Mouse (Mus musculus): ENCODE measurements at regions not wholly inside any gene's neighbourhood (a gene's known extent, or its start where the extent isn't known, plus 50 kb on each side); places are given as distances from the start of the nearest gene placed in this dataset.

DNA sequence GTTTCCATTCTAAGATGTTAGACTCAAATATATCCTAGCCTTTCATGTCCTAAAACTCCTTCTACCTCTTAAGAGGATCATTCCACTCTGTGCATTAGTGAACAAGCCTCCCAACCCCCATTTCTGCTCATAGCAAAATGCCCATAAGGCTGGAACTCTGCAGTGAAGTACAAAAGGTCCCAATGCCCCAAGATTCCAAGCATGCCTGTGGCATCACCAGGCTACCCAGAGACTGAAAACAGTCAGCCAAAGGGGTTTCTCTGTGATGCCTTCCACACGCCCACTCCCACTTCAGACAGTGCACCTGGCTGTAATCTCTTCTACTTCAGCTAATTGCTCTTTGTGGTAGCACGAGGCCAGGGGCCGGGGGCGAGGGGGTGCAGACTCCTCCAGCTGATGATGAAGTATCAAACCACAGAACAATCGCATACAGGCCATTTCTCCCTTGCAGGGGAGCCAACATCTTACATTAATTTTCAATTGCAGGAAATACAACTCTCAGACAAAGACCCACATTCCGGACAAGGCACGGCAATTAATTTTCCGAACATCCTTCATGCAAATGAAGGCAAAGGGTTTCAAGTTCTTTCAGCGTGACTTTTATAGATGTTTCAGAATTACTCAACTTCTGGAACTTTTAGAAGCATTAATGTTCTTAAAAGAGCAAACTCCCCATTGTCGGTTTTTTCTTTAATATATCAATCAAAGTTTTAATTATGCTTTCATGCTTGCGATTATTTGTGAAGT is 313.6 kb downstream of the 1500009L16Rik start:
- DNase-seq: no peak

DNA sequence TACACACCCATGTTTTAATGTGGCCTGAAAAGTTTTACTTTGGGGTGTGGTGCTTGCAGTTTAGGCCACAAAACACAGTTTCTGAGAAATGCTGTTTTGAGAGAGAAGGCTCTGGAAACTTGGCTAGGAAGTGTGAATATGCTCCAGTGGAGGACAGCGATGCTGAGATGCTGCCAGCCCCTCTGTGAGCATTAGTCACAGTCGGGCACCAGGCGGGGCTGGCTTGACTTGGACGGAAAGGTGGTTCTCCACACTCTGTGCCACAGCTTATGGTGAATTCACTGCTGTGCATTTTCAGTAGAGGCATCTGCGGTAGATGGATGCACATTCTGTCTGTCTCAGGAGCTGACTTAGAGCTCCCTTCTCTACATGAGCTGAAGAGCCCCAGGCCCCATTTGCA is 326.0 kb downstream of the 1500009L16Rik start:
- no peak for DNase-seq

DNA sequence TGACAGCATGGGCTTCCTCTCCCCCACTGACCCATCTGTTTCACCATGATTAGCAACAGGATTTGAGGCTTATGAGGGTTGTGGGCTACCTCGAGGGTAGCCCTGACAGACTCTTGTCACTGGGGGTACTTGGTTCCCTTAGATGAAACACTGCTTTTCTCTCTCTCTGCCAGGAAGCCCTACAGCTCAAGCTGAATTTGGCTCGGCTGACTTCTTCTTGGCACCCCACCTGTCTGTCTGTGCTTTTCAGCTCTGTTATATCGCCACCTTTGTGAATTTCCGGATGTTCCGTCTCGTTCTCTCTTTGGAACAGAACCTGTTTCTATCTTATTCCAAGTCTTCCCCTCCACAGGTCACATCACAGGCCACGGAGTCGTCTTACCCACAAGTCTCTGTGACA is 330.0 kb downstream of the 1500009L16Rik start:
- DNase-seq: no peak

DNA sequence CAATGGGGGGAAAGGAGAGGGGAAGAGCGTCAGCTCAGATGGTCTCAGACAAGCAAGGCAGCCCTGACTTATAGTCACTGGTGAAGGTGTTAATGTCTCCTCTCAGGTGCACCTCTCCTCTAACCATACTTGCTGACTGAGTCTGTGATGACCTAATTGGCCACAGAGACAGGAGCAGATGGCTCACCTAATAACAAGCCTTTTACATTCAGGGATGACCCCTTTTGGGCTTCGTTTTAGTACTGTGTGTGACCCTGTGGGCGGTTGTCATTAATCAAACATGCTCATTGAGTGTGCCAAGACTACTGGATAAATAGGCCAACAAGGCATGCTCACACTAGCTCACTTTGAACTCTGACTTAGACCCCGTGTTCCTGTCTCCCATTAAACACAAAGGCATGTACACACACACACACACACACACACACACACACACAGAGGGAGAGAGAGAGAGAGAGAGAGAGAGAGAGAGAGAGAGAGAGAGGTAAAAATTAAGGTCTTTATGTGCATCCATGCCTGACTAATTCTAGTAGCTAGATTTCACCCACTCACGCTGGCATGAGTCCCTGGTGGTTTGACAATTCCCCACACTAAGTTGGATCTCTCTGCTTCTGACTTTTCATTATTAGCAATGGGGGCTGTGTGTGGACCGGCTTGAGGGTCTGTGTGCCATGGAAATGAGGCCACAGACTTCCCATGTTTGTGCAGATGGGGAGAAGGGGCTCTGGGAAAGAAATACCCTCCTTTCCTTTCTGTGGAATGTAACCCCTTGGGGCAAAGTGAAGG is 332.1 kb downstream of the 1500009L16Rik start:
- DNase-seq: no peak

DNA sequence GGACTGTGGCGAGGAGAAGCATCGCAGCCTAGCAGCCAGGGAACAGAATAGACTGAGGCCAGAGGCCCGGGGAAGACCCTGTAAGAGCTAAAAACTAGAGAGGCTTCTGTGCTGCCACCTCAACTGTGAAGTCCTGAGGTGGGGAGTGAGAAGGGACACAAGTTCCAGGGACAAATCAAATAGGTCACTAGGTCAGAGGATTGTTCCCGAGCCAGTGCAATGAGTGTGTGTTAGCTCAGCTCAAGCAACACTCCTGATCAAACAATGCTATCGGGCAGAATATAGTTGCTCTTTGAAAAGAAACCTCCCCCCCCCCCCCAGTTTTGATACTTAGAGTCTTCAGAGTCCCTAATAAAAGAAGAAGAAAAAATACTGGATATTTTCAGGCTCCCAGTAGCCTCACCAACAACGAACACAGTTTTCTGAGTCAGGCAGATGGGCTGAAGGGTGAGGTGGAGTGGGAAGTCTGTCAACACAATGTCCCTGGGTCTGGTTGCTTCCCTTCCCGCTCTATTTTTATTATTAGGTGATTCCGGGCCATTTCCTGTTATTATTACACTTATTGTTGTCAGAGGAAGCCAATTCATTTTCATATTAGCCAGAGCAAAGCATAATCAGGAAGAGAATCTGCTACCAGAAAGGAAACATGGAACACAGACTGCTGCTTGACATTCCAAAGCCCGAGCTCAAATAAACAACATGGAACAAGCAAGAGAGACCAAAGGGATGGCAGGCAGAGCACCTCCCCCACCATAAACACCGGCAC is 332.9 kb downstream of the 1500009L16Rik start:
- no peak for DNase-seq

DNA sequence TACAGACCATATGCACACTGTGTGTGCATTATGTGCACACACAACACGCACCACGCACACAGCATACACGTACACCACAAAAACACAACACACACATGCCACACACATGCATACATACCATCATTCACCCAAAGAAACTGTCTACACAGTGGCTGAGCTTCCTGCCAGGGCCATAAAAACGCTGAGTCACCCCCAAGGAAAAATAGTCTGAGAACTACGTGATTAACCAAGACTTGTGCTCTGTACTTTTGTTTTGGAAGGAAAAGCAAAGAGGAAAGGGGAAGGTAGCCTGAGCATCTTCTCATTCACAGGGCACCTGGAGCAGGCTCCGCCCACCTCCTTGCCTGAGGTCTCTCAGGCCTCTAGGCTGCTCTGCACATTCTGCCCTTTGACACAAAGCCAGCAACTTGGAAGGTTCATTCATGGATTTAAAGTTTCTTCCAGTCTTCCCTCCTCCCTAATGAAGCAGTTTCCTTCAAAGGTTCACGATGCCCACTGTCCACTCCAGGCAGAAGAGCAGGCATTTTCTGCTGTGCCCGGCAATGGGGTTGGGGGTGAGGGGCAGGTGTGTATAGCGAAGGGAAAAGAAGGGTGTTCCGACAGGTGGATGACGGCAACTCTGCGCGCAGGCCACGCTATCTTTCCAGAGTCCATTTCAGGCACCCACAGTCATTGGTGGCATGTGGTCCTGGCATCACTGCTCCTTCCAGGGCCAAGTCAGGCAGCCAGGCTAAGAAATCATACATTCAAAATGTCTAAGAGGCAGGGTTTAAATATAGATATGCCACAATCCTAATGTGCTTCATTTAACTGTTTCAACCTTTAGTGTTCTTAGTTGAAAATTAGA is 333.9 kb downstream of the 1500009L16Rik start:
- DNase-seq: no peak

DNA sequence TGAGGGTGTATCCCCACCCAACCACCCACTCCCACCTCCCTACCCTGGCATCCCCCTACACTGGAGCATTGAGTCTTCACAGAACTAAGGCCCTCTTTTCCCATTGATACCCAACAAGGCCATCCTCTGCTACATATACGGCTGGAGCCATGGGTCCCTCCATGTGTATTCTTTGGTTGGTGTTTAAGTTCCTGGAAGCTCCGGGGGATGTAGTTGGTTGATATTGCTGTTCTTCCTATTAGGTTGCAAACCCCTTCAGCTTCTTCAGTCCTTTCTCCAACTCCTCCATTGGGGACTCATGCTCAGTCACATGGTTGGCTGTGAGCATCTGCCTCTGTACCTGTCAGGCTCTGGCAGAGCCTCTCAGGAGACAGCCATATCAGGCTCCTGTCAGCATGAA is 335.6 kb downstream of the 1500009L16Rik start:
- DNase-seq: no peak

DNA sequence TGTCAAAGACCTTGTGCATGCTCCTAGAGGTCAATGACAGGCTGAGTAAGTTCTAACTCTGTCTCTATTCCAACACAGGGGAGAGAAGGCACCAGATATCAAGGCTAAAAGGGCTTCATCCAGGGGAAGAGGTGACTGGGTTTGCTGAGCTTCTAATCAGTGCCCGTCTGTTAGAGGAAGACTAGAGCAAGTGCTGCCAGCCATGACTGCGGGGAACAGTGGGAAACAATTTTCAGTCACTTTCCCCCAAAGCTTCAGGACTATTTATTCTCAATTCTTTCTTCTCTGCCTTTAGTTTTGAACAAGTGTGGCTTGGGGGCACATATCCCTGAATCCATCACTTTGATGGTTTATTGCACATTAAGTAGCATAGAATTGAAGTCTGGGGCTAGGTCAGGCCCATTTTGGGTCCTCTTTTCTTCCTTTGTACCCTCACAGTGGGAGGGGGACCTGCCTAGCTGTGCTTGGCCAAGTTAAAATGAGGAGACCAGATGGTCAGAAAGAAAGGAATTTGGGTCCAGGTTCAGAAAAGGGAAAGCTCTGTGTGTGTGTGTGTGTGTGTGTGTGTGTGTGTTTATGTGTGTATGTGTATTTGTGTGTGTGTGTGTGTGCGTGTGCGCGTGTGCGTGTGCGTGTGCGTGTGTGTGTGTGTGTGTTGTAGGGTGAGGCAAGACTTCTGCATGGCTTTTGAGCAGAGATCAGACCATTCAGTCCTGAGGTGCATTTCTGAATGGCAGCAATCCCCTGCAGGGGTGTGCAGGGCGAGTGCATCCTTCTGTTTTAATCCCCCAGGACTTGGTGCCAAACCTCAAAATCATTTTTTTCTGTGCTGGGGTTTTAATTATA is 337.2 kb downstream of the 1500009L16Rik start:
- no peak for DNase-seq

DNA sequence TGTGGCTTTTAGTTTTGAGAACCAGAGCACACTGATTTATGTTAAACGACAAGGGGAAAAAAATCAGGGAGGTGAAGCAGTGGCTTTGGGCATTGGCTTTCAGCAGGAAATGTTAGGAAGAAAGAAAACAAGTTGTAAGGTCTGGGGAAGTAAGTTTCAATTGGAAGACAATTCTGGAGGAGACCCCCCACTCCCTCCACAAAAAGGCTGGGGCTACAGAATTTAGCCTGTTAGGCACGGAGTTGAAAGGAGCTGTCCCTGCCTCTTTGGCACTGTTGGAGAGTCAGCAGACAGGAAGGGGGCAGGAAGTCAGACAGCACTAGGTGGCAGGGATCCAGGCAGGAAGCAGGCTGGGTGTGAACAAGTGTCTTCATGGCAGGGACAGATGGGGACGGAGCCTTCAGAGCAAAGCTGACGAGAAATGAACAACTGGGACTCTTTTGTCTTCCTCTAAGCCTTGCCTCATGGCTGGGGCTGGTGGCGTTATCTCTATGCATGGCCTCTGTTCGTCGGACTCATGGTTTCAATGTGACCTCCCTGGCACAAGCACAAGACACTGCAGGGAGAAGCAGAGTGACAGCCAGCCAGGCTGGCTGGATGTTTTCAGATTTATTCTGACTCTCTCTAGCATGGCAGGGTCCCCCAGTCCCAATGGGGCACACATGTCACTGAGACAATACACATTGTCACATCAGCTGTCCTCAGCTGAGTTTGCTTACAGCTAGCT is 338.0 kb downstream of the 1500009L16Rik start:
- peak; percentile 11 to 34 for DNase-seq

DNA sequence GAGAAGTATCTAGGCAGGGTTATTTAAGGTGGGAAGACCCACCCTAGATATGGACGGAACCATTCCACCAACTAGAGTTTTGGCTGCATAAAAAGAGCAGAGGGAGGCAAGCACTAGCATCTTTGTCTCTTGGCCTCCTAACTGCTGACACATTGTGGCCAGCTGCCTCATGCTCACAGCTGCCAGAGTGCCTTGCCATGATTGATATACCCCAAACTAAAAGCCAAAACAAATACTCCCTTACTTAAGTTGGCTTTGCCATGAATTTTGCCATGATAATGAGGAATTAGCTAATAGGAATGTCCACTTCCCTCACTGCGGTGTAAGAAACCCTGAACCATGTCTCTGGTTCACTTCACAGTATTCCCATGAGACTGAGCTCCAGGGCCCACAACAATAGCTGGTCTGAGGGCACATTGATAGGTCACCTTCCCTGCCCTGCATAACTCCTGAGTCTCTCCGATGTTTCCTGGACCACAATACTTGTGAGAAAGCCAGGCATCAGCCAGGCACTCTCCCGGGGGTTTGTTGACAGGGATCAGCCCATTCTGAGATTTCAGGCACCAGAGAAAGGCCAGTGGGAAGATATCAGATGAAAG is 344.5 kb downstream of the 1500009L16Rik start:
- no peak for DNase-seq

DNA sequence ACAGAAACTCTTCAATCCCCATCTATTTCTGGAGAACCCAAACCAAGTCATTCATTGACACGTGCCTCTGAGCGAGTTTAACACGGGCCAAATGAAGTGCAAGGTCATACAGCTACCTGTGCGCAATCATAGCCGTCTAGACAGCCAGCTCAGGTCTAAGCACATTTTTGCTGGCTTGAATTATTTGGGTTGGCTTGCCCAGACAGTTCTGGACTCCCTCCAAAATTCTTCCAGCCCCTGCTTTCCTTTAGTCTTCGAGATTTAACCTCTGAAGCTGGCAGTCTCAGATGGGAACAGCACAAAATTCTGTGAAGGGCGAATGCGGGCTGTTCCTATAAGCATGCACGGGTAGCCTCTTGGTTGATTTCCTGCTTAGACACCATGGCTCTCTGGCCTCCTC is 347.1 kb downstream of the 1500009L16Rik start:
- no peak for DNase-seq

DNA sequence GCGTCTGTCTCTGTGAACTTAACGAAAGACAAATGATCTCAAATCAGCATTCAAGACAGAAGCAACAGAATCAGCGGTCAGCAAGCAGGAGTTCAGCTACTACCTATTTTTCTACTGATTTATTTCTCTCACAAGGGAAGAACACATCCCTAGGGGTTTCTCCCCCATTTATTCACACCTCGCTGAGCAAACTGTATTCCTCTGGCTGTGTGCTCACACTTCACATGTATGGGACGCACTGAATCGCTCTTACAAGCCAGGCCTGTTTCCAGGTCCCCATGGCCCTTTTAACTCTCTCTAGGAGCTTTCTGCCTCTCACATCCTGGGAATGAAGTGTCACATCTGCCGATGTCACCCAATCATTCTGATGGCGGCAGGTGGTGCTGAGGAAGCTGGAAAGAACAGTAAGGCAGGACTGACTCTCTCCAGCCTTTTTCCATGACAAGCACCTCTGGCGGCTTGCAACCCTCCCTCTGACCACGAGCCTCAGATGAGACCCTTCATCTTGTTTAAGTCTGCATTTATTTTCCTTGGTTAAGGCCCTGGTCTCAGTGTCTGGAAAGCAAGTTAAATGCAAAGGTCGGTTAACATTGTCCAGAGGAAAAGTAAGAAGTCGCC is 350.3 kb downstream of the 1500009L16Rik start:
- DNase-seq: no peak

DNA sequence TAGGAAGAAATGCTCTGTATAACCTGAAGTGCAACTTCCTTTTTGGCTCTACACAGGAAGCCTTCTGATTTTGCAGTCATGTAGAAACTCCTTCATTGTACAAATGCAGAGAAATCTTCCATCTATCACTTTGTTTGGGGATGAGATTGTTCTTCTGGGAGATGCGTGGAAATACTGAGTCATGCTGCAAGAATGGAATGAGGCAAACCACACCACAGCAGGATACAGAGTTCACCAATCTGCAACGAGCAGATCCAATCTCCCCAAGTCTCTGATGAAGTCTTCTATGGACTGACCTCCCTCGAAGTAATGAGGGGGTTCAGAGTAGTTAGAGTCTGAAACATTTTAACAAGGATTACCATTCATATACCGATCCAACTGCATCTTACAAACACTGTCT is 352.9 kb downstream of the 1500009L16Rik start:
- DNase-seq: no peak

DNA sequence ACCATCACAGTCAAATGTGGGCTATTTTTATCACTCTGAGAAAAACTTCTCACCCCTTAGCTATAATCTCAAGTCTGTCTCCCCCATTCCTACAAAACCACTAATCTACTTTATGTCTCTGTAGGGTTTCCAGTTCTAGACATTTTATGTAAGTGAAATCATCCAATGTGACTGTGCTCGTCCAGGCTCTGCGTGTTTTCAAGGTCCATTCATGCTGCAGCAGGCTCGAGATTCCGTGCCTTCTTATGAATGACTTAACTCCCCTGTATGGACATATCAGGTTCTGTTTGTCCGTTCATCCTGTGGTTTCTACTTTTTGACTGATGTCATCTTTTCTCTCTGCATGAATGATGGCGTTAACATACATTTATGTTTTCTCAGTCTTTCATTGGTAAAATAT is 357.6 kb downstream of the 1500009L16Rik start:
- no peak for DNase-seq

DNA sequence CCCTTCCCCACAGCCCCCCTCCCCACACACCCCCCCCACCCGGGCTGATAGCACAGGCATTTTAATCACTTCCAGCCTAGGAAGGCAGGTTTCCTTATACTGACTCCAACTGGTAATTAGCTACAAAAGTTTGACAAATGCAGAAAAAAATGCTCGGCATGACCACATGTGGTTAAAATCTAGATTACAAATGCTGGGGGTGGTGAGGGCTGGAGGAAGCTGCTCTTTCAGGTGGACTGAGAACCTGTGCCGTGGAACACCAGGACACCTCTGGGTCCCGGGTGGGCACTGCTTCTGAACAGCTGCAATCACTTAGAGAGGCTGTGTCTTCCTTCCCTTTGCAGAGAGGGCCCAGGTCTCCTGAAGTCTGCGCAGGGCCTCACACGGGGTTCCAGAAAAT is 358.7 kb downstream of the Nuak1 start:
- DNase-seq: no peak

DNA sequence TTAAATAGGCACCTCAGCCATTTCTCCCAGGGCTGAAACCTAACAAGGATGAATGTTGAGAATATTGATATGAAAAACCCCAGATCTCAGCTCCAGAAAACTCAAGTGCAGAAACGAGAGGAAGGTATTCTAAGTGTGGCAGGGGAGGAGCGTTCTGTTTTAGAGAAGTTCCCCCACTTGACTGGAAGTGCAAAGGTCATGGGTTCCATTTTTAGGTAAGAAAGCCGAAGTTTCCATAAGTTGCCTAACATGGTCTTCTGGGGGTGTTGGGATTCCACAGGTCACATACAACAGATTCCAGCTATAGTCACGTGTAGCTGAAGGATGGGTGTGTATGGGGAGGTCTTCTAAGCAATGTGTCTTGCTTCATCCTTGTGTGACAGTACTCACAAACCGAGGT is 352.9 kb downstream of the Nuak1 start:
- no peak for DNase-seq

DNA sequence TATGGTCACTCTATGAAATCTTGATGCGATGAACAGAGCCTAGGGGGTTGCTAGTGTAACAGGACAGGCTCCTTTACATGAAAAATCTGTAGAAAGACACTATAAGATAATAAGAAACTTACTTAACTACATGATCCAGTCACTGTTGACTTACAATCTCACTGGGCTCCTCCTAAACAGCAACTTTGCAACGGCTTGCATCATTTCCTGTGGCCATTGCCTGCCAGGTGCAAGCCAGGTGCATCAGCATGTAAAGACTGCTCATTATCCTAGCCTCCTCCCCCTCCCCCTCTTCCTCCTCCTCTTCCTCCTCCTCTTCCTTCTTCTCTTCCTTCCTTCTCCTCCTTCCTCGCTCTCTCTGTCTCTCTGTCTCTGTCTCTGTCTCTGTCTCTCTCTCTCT is 352.5 kb downstream of the Nuak1 start:
- no peak for DNase-seq

DNA sequence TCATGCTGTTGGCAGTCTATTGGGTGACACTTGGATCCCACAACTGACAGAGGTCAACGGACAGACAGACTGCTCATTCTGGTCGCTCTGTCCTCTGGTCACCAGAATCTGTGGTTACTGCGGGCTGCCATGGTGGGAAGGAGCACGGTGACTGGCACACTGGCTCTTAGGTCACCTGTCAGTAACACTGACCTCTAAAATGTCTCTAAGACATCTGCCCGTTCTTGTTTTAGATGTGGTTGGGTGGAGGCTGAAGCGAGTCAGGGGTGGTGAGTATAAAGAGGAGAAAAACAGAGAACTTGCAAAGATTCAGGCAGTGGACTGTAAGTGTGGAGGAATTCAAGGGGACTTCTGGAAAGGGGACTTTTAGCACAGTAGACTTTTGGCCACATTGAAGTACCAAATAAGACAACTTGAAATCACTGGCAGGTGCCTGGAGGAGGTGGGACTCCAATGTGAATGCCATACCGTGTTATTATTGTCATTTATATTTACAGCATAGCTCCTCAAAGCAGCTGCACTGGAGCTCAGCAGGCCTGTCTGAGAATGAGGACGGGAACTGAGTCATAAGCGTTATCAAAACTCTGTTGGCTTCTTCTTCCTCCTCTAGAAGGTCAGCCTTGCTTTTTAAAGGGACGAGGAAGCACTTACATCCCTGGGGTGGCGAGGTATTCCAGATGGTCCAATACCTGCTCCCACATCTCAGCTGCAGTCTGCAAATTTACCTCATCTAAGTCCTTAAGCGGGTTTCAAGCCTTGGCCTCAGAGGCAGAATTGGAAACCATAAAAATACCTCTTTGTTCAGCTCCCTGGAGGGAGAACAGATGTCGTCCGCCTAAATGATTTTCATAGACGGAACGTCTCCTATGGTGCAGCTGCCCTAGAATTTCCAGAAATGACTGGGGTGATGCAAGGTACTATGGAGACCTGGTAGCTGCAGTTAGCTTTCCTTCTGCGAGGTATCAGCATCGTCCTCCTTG is 351.3 kb downstream of the Nuak1 start:
- DNase-seq: no peak

DNA sequence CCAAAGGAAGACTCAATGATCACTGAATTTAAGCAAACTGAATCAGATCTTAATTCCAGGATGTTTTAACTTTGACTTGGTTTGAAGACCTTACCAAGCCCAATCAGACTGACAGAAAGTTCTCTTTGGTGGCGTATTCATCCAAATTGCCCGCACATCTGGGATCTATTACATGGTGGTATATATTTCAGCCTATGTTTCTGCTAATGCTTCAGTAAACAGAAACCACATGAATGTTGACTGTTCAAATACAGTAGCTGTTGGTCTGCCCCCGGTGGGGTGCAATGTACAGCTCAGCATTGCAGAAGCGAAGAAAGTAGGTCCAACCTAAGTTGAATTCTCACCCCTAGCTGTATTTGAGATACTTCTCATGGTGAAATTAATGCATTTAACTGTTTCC is 346.5 kb downstream of the Nuak1 start:
- no peak for DNase-seq
